Mouse (Mus musculus): ENCODE measurements around the gene Grin3a. TPM values are rescaled to one million over a fixed set of nuclear protein-coding genes. Genes with fewer than 3 reads are reported as not detected.
A peak's percentile ranks its signal among the peaks of the same experiment; 100 is the strongest.

Gene Grin3a
- 1.1 TPM in 2 replicates for polyA plus RNA-seq (2014; fragmentation: Nextera tagmentation; extraction: Ambion mirVana)

DNA sequence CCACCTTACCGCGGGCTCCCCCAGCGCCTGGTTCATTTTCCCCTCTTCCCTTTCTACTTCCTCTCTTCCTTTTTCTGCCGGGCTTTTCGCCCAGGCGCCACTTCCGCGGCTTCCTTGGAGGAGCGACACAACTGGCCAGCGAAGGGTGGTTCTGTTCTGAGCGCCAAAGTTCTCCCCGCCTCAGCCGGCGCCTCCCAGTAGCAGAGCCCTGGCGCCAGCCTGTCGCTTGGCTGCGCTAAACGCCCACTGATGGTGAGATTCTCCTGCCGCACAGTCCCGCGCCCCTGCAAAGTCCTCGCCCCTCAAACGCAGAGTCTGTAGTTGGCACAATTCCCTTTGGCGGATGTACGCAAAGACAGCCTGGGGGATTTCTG lies at the start of gene Grin3a:
Grin3a (minus strand) TSS at position 133 of the 374 bp plus-strand sequence.
- Histone ChIP-seq H3K4me3 (ENCODE audit: low read depth, low read length) (peak within 1 kb of the TSS; percentile 47), H3K4me2 (ENCODE audit: low read depth, severe bottlenecking) (peak within 1 kb of the TSS; percentile 89), H3K9ac (ENCODE audit: low read length) (peak within 1 kb of the TSS; percentile 27; the same call in 1 of the 2 replicates), H3K9me3 (ENCODE audit: control insufficient read depth, low read length) (no peaks in the 10 kb centered on the region), H3K4me1 (ENCODE audit: control insufficient read depth, insufficient read depth, low read length) (0 out of 2 replicates have a peak, but pooled peaks cover 3% of the 10 kb centered on the region), H3K27me3 (ENCODE audit: control insufficient read depth, insufficient read depth, low read length) (peaks cover 22% of the 10 kb centered on the region), H3K36me3 (ENCODE audit: control insufficient read depth, insufficient read depth, low read length) (no peaks in the 10 kb centered on the region), H3K27ac (replicated peaks; ENCODE audit: low read depth, low read length) (no peak within 1 kb of the TSS)
- WGBS = under 1% methylated on average over 25 of the region's 25 CpGs
- peak; percentile 80 for ATAC-seq (ENCODE audit: insufficient number of reproducible peaks, low FRiP score, low TSS enrichment, low read depth)
- peak; percentile 71 for DNase-seq (ENCODE audit: low spot score)

DNA sequence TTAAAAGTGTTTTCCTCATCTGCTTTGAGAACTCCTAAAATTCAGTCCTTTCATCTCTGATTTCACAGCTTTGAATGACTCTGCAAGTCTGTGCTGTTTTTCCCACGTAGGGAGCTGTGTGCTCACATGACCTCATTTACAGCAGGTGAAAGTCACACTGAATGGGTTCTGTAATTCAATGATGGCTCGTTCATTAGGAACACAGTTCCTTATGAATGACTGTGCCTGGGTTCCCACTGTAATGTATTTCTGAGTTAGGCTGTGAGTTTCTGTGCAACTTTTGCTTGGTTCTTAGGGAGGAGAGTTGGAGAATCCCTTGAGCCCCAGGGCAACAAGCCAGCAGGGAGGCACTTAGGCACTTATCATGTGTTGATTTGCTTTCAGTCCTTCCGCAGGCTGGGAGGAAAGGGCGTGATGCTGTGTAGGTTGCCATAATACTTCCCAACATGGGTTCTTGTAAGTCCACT lies 46.3 kb upstream of the Grin3a start:
- Histone ChIP-seq H3K9ac (ENCODE audit: low read length) (no peak overlapping the region), H3K27me3 (ENCODE audit: control insufficient read depth, insufficient read depth, low read length) (no peaks in the 10 kb centered on the region), H3K9me3 (ENCODE audit: control insufficient read depth, low read length) (no peaks in the 10 kb centered on the region), H3K36me3 (ENCODE audit: control insufficient read depth, insufficient read depth, low read length) (no peaks in the 10 kb centered on the region), H3K27ac (replicated peaks; ENCODE audit: low read depth, low read length) (no peak overlapping the region), H3K4me1 (ENCODE audit: control insufficient read depth, insufficient read depth, low read length) (no peaks in the 10 kb centered on the region), H3K4me2 (ENCODE audit: low read depth, severe bottlenecking) (no peak overlapping the region), H3K4me3 (ENCODE audit: low read depth, low read length) (no peak overlapping the region)
- DNase-seq (ENCODE audit: low spot score) (no peak), ATAC-seq (ENCODE audit: insufficient number of reproducible peaks, low FRiP score, low TSS enrichment, low read depth) (no peak)
- 20% methylated on average over 4 of the region's 4 CpGs for WGBS

DNA sequence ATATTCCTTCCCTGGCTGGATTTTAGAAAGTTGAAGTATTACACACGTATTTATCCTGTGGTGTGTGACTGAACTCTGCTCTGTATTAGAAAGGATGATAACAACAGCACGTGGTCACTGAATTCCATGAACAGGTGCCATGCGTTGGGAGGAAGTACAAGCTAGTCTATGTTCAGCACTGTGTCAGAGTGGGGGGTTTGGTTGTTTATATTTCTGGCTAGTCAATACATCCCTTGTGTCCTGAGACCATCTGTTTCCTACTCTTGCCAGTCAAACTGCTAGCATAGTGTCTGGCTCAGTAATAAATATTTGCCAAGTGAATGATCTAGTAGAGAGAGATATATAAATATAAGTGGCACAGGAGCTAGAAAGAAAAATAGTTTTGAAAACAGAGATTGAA lies 31.5 kb upstream of the Grin3a start:
- no peak overlapping the region for H3K4me2 ChIP-seq (ENCODE audit: low read depth, severe bottlenecking)
- no peak overlapping the region for H3K27ac ChIP-seq (replicated peaks; ENCODE audit: low read depth, low read length)
- WGBS = 82% methylated on average over 3 of the region's 3 CpGs
- no peak overlapping the region for H3K9ac ChIP-seq (ENCODE audit: low read length)
- H3K27me3 ChIP-seq (ENCODE audit: control insufficient read depth, insufficient read depth, low read length) = no peaks in the 10 kb centered on the region
- no peak overlapping the region for H3K4me3 ChIP-seq (ENCODE audit: low read depth, low read length)
- H3K36me3 ChIP-seq (ENCODE audit: control insufficient read depth, insufficient read depth, low read length) = no peaks in the 10 kb centered on the region
- H3K4me1 ChIP-seq (ENCODE audit: control insufficient read depth, insufficient read depth, low read length) = no peaks in the 10 kb centered on the region
- ATAC-seq (ENCODE audit: insufficient number of reproducible peaks, low FRiP score, low TSS enrichment, low read depth) (no peak), DNase-seq (ENCODE audit: low spot score) (no peak)
- no peaks in the 10 kb centered on the region for H3K9me3 ChIP-seq (ENCODE audit: control insufficient read depth, low read length)

DNA sequence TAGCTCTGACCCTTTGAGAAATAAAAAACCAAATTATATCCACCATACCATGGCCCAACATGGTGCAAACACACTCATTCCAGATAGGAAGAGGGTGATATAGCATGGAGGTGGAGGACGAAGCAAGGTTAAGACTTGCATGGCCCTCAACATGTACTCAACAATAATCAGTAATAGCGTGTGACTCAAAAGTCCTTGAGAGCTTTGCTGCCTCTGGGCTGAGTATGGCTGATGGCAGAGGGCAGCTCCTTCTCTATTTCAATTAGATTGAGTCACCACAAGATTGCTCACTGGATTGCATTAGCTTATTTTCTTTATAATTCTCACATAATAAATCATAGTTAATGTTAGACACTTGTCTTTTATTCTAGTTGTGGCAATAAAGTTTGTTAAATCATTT lies 15.1 kb upstream of the Grin3a start:
- H3K9ac ChIP-seq (ENCODE audit: low read length) = no peak overlapping the region
- no peak overlapping the region for H3K4me2 ChIP-seq (ENCODE audit: low read depth, severe bottlenecking)
- H3K27ac ChIP-seq (replicated peaks; ENCODE audit: low read depth, low read length) = no peak overlapping the region
- no peaks in the 10 kb centered on the region for H3K9me3 ChIP-seq (ENCODE audit: control insufficient read depth, low read length)
- 90% methylated on average over 2 of the region's 2 CpGs for WGBS
- no peaks in the 10 kb centered on the region for H3K27me3 ChIP-seq (ENCODE audit: control insufficient read depth, insufficient read depth, low read length)
- no peaks in the 10 kb centered on the region for H3K36me3 ChIP-seq (ENCODE audit: control insufficient read depth, insufficient read depth, low read length)
- H3K4me1 ChIP-seq (ENCODE audit: control insufficient read depth, insufficient read depth, low read length) = no peaks in the 10 kb centered on the region
- no peak overlapping the region for H3K4me3 ChIP-seq (ENCODE audit: low read depth, low read length)
- ATAC-seq (ENCODE audit: insufficient number of reproducible peaks, low FRiP score, low TSS enrichment, low read depth) (no peak), DNase-seq (ENCODE audit: low spot score) (no peak)

DNA sequence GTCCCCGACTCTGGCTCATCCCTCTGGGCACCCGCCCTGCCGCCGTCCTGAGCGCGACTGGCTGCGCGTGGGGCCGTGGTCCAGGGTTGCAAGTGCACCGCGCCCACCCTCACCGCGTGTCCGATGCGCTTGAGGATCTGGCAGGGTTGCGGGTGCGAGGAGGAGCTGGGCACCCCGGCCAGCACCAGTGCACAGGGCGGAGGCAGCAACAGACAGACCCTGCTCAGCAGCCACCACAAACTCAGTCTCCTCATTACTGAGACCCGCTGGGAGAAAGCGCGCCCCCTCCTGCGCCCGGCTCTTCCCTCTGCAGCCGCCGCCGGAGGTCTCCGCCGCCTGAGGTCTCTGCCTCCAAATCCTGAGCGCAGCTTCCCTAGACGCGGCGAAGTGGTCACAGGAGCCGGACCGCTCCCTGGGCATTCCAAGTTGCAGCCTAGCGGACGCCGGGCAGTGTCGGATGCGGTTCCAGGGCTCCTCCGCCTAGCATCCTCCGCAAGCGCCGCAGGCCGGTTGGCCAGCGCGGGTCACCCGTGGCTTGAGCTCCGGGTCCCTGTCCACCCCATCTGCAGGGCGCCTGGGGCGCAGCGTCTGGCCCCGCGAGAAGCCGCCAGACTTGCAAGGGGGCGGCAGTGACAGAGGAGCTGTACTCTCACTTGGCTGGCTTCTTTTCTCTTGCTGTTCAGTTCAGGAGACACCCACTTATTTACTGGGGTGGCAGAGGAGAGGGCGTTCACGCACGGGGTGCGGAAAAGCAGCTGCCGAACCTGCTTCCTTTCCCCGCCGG lies 524 bp downstream of the Grin3a start:
- H3K9me3 ChIP-seq (ENCODE audit: control insufficient read depth, low read length) = no peaks in the 10 kb centered on the region
- peak overlapping the region; percentile 27; the same call in 1 of the 2 replicates for H3K9ac ChIP-seq (ENCODE audit: low read length)
- WGBS = under 1% methylated on average over 62 of the region's 63 CpGs
- peak overlapping the region; percentile 89 for H3K4me2 ChIP-seq (ENCODE audit: low read depth, severe bottlenecking)
- H3K36me3 ChIP-seq (ENCODE audit: control insufficient read depth, insufficient read depth, low read length) = no peaks in the 10 kb centered on the region
- H3K27me3 ChIP-seq (ENCODE audit: control insufficient read depth, insufficient read depth, low read length) = peaks cover 22% of the 10 kb centered on the region
- H3K27ac ChIP-seq (replicated peaks; ENCODE audit: low read depth, low read length) = no peak overlapping the region
- peak; percentile 63 for ATAC-seq (ENCODE audit: insufficient number of reproducible peaks, low FRiP score, low TSS enrichment, low read depth)
- peak; percentile 53 for DNase-seq (ENCODE audit: low spot score)
- 0 out of 2 replicates have a peak, but pooled peaks cover 3% of the 10 kb centered on the region for H3K4me1 ChIP-seq (ENCODE audit: control insufficient read depth, insufficient read depth, low read length)
- peak overlapping the region; percentile 47 for H3K4me3 ChIP-seq (ENCODE audit: low read depth, low read length)

DNA sequence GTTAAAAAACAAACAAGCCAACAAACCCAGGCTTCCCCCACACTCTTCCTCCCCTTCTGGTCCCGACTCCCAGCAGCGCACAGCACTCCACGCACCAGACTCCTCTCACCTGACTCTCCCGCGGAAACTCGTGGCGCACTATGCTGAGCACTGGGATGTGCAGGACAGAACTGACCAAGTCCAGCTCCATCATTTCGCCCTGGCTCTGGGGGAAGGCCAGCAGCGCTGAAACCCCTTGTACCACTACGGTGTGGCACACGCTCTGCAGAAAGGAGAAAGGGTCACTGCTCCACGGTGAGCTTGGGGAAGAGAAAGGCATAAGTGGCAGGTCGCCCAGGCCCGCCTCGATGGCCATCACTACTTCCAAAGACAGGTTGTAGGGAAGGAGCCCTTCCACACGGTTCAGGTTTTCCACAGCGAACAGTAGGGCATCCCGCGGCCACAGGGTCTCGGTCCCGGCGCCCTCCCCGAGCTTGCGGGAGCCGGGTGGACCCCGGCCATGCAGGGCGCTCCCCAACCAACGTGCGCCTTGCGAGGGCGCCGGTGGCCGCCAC lies 1.2 kb downstream of the Grin3a start:
- DNase-seq (ENCODE audit: low spot score) = peak; percentile 40
- Histone ChIP-seq H3K27ac (replicated peaks; ENCODE audit: low read depth, low read length) (no peak overlapping the region), H3K4me2 (ENCODE audit: low read depth, severe bottlenecking) (peak overlapping the region; percentile 89), H3K9ac (ENCODE audit: low read length) (no peak overlapping the region), H3K4me3 (ENCODE audit: low read depth, low read length) (peak overlapping the region; percentile 47), H3K27me3 (ENCODE audit: control insufficient read depth, insufficient read depth, low read length) (peaks cover 22% of the 10 kb centered on the region), H3K9me3 (ENCODE audit: control insufficient read depth, low read length) (no peaks in the 10 kb centered on the region), H3K36me3 (ENCODE audit: control insufficient read depth, insufficient read depth, low read length) (no peaks in the 10 kb centered on the region), H3K4me1 (ENCODE audit: control insufficient read depth, insufficient read depth, low read length) (0 out of 2 replicates have a peak, but pooled peaks cover 3% of the 10 kb centered on the region)
- 2% methylated on average over 33 of the region's 33 CpGs for WGBS
- peak; percentile 33; the same call in 1 of the 2 replicates for ATAC-seq (ENCODE audit: insufficient number of reproducible peaks, low FRiP score, low TSS enrichment, low read depth)

DNA sequence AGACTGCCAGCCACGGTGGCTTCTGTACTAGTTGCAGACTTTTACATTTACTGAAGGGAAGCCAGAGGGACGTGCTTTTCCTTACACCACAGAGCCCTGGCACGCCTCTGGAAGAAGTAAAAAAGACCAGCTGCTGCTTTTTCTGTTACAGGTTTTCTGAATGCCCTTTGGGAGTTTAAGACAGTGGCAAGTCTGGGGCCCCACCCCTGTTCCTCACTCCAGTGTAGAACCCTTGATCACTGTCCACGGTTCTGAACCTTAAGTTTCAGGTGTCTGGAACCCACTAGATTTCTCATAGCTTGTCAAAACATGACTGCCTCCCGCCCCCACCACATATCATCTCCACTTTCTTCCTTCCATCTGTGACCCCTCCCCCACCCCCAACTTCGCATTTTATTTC lies 1.8 kb downstream of the Grin3a start:
- Histone ChIP-seq H3K27ac (replicated peaks; ENCODE audit: low read depth, low read length) (no peak overlapping the region), H3K27me3 (ENCODE audit: control insufficient read depth, insufficient read depth, low read length) (peaks cover 22% of the 10 kb centered on the region), H3K4me1 (ENCODE audit: control insufficient read depth, insufficient read depth, low read length) (0 out of 2 replicates have a peak, but pooled peaks cover 3% of the 10 kb centered on the region), H3K4me2 (ENCODE audit: low read depth, severe bottlenecking) (no peak overlapping the region), H3K4me3 (ENCODE audit: low read depth, low read length) (no peak overlapping the region), H3K9ac (ENCODE audit: low read length) (no peak overlapping the region), H3K36me3 (ENCODE audit: control insufficient read depth, insufficient read depth, low read length) (no peaks in the 10 kb centered on the region), H3K9me3 (ENCODE audit: control insufficient read depth, low read length) (no peaks in the 10 kb centered on the region)
- peak; percentile 28 for DNase-seq (ENCODE audit: low spot score)
- peak; percentile 56; the same call in 1 of the 2 replicates for ATAC-seq (ENCODE audit: insufficient number of reproducible peaks, low FRiP score, low TSS enrichment, low read depth)
- 19% methylated on average over 6 of the region's 6 CpGs for WGBS

DNA sequence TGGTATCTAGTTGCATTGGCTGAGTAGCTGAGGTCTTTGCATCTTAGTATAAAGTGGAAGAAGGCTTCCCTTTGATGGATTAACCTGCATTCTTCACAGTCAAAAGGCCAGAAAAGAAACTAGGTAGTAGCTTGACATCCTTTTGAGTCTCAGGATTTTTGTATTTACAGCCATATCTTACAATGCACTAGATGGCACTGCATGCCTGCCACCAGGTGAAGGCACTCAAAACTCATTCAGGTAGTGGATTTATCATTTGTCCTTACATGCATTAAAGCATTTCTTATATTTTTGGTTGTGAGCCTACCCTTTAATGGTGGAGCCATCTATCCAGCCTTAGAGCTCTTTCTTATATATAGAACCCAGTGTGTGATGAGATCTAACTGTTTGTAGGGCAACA lies 13.5 kb downstream of the Grin3a start:
- no peak overlapping the region for H3K9ac ChIP-seq (ENCODE audit: low read length)
- no peak for DNase-seq (ENCODE audit: low spot score)
- H3K27me3 ChIP-seq (ENCODE audit: control insufficient read depth, insufficient read depth, low read length) = no peaks in the 10 kb centered on the region
- ATAC-seq (ENCODE audit: insufficient number of reproducible peaks, low FRiP score, low TSS enrichment, low read depth) = no peak
- no peaks in the 10 kb centered on the region for H3K36me3 ChIP-seq (ENCODE audit: control insufficient read depth, insufficient read depth, low read length)
- H3K9me3 ChIP-seq (ENCODE audit: control insufficient read depth, low read length) = no peaks in the 10 kb centered on the region
- H3K27ac ChIP-seq (replicated peaks; ENCODE audit: low read depth, low read length) = no peak overlapping the region
- H3K4me1 ChIP-seq (ENCODE audit: control insufficient read depth, insufficient read depth, low read length) = no peaks in the 10 kb centered on the region
- H3K4me3 ChIP-seq (ENCODE audit: low read depth, low read length) = no peak overlapping the region
- no peak overlapping the region for H3K4me2 ChIP-seq (ENCODE audit: low read depth, severe bottlenecking)

Data from limb, embryonic 11.5 days (tissue).